Mouse (Mus musculus) forelimb bud, embryonic 11.5 days (tissue): Measurements from ENCODE around the gene Gm11938.
A peak's percentile ranks its signal among the peaks of the same experiment; 100 is the strongest.
"Not testable (repeated sequence)": the region's sequence is repeated elsewhere in the genome, so short reads cannot be mapped to it uniquely, and the experiment has no call there.

Source experiments
- DNase-seq: peaks from one replicate; pipeline ENCODE4 v3.0.0-alpha.2; 2012; ENCODE audit warnings: low read depth, low spot score

Gene Gm11938

GRCm38 (mm10) chr11:99603208-99603607 is at the start of gene Gm11938:
Gm11938 (minus strand) TSS chr11:99603308.
- DNase-seq, result not testable (repeated sequence)

- no peak for DNase-seq
These were observed 47.0 kb upstream of the Gm11938 start, which contains the start of gene Gm11555 for GRCm38 (mm10) chr11:99650136-99650535. Gm11555 (minus strand) TSS chr11:99650236.

GRCm38 (mm10) chr11:99646444-99646843 is 43.3 kb upstream of the Gm11938 start:
- no peak for DNase-seq

- no peak for DNase-seq
These were observed 41.2 kb upstream of the Gm11938 start for GRCm38 (mm10) chr11:99644351-99644750.

- DNase-seq, result not testable (repeated sequence)
These were observed 40.6 kb upstream of the Gm11938 start, which contains the start of gene Krtap4-7 for GRCm38 (mm10) chr11:99643635-99644139. Krtap4-7 (minus strand) TSS chr11:99644089.

- peak; percentile 29 for DNase-seq
These were observed 37.8 kb upstream of the Gm11938 start for GRCm38 (mm10) chr11:99640926-99641325.

GRCm38 (mm10) chr11:99637086-99637485 is 34.0 kb upstream of the Gm11938 start:
- no peak for DNase-seq

- no peak for DNase-seq
These were observed 31.6 kb upstream of the Gm11938 start, which contains the start of gene Krtap4-2 for GRCm38 (mm10) chr11:99634653-99635134. Krtap4-2 (minus strand) TSS chr11:99635084.

- DNase-seq, result no peak
These were observed 30.2 kb upstream of the Gm11938 start for GRCm38 (mm10) chr11:99633293-99633692.

GRCm38 (mm10) chr11:99630890-99631289 is 27.8 kb upstream of the Gm11938 start:
- DNase-seq, result no peak

GRCm38 (mm10) chr11:99628138-99628537 is 25.0 kb upstream of the Gm11938 start, which contains the start of gene Krtap4-1:
Krtap4-1 (minus strand) TSS chr11:99628238.
- DNase-seq, result no peak

- DNase-seq, result no peak
These were observed 17.2 kb upstream of the Gm11938 start, which contains the start of gene Gm11562 for GRCm38 (mm10) chr11:99620335-99620734. Gm11562 (minus strand) TSS chr11:99620435.

- no peak for DNase-seq
These were observed 11.8 kb upstream of the Gm11938 start, which contains the start of gene Krtap2-4 for GRCm38 (mm10) chr11:99614796-99615363. Krtap2-4 (minus strand) TSS chr11:99614846.

- not testable (repeated sequence) for DNase-seq
These were observed 7.0 kb upstream of the Gm11938 start, which contains the start of gene Gm11937 for GRCm38 (mm10) chr11:99610089-99610488. Gm11937 (minus strand) TSS chr11:99610189.

GRCm38 (mm10) chr11:99609126-99609525 is 6.0 kb upstream of the Gm11938 start:
- DNase-seq, result no peak

- not testable (repeated sequence) for DNase-seq
These were observed 5.4 kb downstream of the Gm11938 start, which contains the start of gene Krtap9-3 for GRCm38 (mm10) chr11:99597742-99598141. Krtap9-3 (minus strand) TSS chr11:99598105.

- no peak for DNase-seq
These were observed 12.1 kb downstream of the Gm11938 start, which contains the start of gene Krtap1-3 for GRCm38 (mm10) chr11:99590981-99591380. Krtap1-3 (minus strand) TSS chr11:99591339.

GRCm38 (mm10) chr11:99585096-99585495 is 18.0 kb downstream of the Gm11938 start:
- no peak for DNase-seq

- no peak for DNase-seq
These were observed 19.8 kb downstream of the Gm11938 start, which contains the start of gene Krtap1-4 for GRCm38 (mm10) chr11:99583245-99583704. Krtap1-4 (minus strand) TSS chr11:99583654.

GRCm38 (mm10) chr11:99581564-99581963 is 21.5 kb downstream of the Gm11938 start:
- no peak for DNase-seq

- no peak for DNase-seq
These were observed 22.1 kb downstream of the Gm11938 start for GRCm38 (mm10) chr11:99581051-99581450.

- no peak for DNase-seq
These were observed 22.5 kb downstream of the Gm11938 start, which contains the start of gene Krtap1-5 for GRCm38 (mm10) chr11:99580636-99581035. Krtap1-5 (minus strand) TSS chr11:99581016.
